Mouse (Mus musculus) effector memory CD4-positive, alpha-beta T cell, adult 7 months (primary cell): ENCODE results near the gene Fam189b. TPM values are rescaled to one million over a fixed set of nuclear protein-coding genes. Genes with fewer than 3 reads are reported as not detected.

Source experiments
- polyA plus RNA-seq: library from polyadenylated mRNA; unstranded; fragments of 100-300 nt; shearing (Covaris generic); gene quantifications from one replicate; pipeline ENCODE4 v1.2.1, GENCODE M21; 2017

Fam189b gene
- polyA plus RNA-seq = 102 TPM

GRCm38 (mm10) chr3:89183058-89183958 lies at the start of gene Fam189b:
TSS of gene Fam189b (plus strand) at chr3:89183143.

DNA sequence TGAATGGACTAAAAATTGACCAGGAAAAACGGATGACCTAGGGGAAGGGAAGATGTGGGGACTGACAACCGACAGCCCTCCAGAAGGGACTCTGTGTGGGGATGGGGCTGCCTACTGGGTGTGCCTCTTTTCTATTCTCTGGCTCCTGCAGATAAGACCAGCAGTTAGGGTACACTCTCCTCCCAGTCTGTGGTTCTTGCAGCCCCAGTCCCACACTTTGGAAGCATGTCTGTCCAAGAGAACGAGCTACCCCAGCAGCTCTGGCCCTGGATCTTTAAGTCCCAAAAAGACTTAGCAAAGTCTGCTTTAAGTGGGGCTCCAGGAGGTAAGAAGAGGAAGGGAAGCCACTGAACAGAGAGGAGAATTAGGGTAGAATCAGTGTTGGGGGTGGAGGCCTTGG lies 47.0 kb upstream of the Fam189b start, which contains the start of gene Pklr:
Gene Pklr, plus strand, starts transcription at position 185 of the 400 bp plus-strand sequence.

GRCm38 (mm10) chr3:89159616-89160344 lies 23.2 kb upstream of the Fam189b start, which contains the start of gene Hcn3:
TSS of gene Hcn3 (minus strand) at chr3:89160196.

DNA sequence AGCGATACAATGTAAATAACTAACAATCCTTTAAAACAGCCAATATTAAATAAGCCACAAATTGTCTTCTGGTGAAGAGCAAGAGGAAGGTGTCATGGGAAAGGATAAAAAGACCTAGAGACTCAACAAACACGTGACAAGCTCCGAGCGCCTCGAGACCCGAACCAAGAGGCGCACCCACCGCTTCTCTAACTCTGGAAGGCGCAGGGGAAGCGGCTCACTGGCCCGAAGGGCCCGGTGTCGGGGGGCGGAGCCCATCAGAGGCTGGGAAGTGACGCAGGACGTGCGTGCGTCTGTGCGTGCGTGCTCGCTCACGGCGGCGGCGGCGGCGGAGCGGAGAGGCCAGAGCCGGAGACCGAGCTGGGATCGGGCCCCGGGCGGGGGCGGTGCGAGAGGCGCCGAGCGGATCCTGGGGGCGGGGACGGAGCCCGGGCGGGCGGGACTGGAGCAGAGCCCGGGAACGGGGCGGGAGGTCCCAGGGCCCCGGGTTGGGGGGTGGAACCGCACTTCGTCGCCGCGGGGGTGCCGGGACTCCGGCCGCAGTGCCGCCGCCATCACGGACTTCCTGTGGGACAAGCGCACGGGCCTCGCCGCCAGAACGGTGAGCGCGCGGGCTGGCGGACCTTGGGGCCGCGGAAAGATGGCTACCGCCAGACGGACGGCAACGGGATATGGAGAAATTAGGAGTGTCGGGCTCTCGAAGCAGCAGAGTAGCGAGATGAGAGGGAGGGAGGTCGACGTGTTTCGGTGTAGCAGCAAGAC lies 18.3 kb upstream of the Fam189b start, which contains the start of gene Clk2:
Gene Clk2, plus strand, starts transcription at position 290 of the 762 bp plus-strand sequence.

GRCm38 (mm10) chr3:89177242-89178106 lies 5.5 kb upstream of the Fam189b start, which contains the start of gene Scamp3:
TSS of gene Scamp3 (plus strand) at chr3:89177473.

GRCm38 (mm10) chr3:89202253-89203141 lies 19.6 kb downstream of the Fam189b start, which contains the start of gene Gba:
TSS of gene Gba (plus strand) at chr3:89202928.

DNA sequence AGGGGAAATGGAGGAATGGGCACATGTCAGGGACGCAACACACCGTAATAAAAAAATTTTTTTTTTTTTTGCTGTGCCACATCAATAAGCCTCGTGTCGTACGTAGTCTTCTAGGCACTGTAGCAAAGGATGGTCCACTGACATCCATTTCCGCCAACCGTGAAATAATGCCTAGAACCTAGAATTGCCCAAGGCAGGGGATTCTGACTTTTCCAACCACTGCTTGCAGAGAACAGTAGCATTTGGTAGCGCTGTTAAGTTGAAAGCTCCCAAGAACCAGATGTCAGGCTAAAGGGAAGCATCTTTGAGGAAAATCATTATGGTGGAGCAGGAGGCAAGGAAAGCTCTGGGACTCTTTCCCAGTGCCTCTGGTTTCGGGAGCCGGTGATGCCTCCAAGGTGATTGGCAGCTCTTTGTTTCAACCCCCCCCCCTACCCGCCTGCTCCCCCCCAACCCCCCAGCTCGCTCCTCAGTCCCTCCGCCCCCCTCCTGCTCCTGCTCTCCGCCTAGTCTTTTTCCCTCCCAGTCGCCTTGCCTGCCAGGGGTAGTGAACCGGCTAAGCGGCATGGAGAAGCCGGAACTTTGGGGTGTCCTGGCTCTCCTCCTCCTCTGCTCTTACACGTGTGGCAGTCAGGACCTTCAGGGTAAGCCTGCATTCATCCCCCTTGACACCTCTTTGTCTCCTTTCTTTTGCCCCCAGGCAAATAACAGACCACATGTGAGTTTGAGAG lies 31.9 kb downstream of the Fam189b start, which contains the start of gene Thbs3:
Gene Thbs3, plus strand, starts transcription at position 500 of the 731 bp plus-strand sequence.

DNA sequence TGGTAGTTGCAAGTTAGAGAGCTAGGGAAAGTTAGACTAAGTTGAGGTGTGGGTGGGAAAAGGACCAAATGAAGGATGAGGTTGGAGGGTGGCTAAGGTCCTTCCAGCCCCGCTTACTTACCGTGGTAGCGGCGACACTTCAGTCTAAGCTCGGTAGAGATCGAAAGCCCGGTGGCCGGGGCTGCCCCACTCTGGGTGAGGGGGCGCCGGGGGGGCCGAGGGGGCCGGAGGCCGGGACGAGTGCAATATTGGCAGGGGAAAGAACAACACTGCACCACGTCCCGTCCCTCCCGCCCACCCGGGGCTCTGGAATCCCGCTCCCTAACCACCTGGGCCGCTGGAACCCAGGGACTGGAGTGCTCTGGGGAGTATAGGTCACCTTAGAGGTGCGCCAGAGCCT lies 44.0 kb downstream of the Fam189b start, which contains the start of gene Mtx1:
Gene Mtx1, minus strand, starts transcription at position 189 of the 400 bp plus-strand sequence.

DNA sequence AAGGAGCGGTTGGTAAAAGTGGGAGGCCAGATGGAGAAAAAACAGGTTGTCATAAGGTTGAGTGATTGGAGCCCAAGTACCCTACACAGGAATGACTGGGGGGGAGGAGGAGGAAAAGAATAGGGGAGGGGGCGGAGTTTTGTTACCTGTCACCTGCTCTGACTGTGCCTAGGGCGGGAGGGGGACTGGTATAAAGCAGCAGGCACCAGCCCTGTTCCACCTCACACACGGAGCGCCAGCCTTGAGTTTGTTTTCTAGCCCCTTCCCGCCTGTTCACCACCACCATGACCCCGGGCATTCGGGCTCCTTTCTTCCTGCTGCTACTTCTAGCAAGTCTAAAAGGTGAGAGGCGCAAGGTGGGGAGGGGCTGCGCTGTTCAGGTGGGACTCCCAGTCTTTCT lies 45.9 kb downstream of the Fam189b start, which contains the start of gene Muc1:
Gene Muc1, plus strand, starts transcription at position 222 of the 400 bp plus-strand sequence.

Other genes starting within 250 kb of the Fam189b start
- gene Ash1l, start 232.5 kb upstream of the Fam189b start, polyA plus RNA-seq = 28.8 TPM
- gene Dap3, start 232.0 kb upstream of the Fam189b start, polyA plus RNA-seq = 114 TPM
- 76.9 TPM for gene Rusc1, start 89.8 kb upstream of the Fam189b start, polyA plus RNA-seq
- gene Gm43738, start 82.0 kb upstream of the Fam189b start, polyA plus RNA-seq = not detected
- gene Fdps, start 81.2 kb upstream of the Fam189b start, polyA plus RNA-seq = 39.4 TPM
- gene Pklr, start 47.0 kb upstream of the Fam189b start, polyA plus RNA-seq = not detected
- gene Hcn3, start 22.9 kb upstream of the Fam189b start, polyA plus RNA-seq = 0.48 TPM
- gene Clk2, start 18.3 kb upstream of the Fam189b start, polyA plus RNA-seq = 80.7 TPM
- 240 TPM for gene Scamp3, start 5.7 kb upstream of the Fam189b start, polyA plus RNA-seq
- 106 TPM for gene Gba, start 19.8 kb downstream of the Fam189b start, polyA plus RNA-seq
- 2.3 TPM for gene Thbs3, start 32.0 kb downstream of the Fam189b start, polyA plus RNA-seq
- gene Mtx1, start 43.9 kb downstream of the Fam189b start, polyA plus RNA-seq = 86.4 TPM
- 12.5 TPM for gene Muc1, start 45.9 kb downstream of the Fam189b start, polyA plus RNA-seq
- gene Krtcap2, start 62.8 kb downstream of the Fam189b start, polyA plus RNA-seq = 246 TPM
- gene Trim46, start 63.2 kb downstream of the Fam189b start, polyA plus RNA-seq = 2.6 TPM
- 76.3 TPM for gene Dpm3, start 76.2 kb downstream of the Fam189b start, polyA plus RNA-seq
- 134 TPM for gene Slc50a1, start 87.4 kb downstream of the Fam189b start, polyA plus RNA-seq
- gene Efna1, start 98.0 kb downstream of the Fam189b start, polyA plus RNA-seq = not detected
- gene Efna3, start 139.8 kb downstream of the Fam189b start, polyA plus RNA-seq = not detected
- 0.32 TPM for gene Efna4, start 154.9 kb downstream of the Fam189b start, polyA plus RNA-seq
- 18.8 TPM for gene Adam15, start 166.9 kb downstream of the Fam189b start, polyA plus RNA-seq
- 0.16 TPM for gene Dcst2, start 178.8 kb downstream of the Fam189b start, polyA plus RNA-seq
- 0.16 TPM for gene Dcst1, start 182.1 kb downstream of the Fam189b start, polyA plus RNA-seq
- 10.7 TPM for gene Zbtb7b, start 211.6 kb downstream of the Fam189b start, polyA plus RNA-seq
- not detected for gene Lenep, start 219.7 kb downstream of the Fam189b start, polyA plus RNA-seq
- gene Flad1, start 228.7 kb downstream of the Fam189b start, polyA plus RNA-seq = 32.0 TPM
- gene Cks1b, start 235.2 kb downstream of the Fam189b start, polyA plus RNA-seq = 10.2 TPM
- gene Shc1, start 235.3 kb downstream of the Fam189b start, polyA plus RNA-seq = 71.5 TPM
- 47.8 TPM for gene Pygo2, start 247.1 kb downstream of the Fam189b start, polyA plus RNA-seq